Mouse (Mus musculus) macrophage (primary cell): Measurements from ENCODE around the gene Nrxn2. TPM values are rescaled to one million over a fixed set of nuclear protein-coding genes. Genes with fewer than 3 reads are reported as not detected.

Source experiments
- H3K27ac ChIP-seq: fragments of 350-480 bp; formaldehyde crosslinking; 2 replicates; pipeline ENCODE4 v1.9.0; 2021
- H3K36me3 ChIP-seq: fragments of 350-480 bp; formaldehyde crosslinking; 2 replicates; pipeline ENCODE4 v1.9.0; 2021; ENCODE audit errors: inconsistent target
- H3K4me3 ChIP-seq: fragments of 350-480 bp; formaldehyde crosslinking; 2 replicates; pipeline ENCODE4 v1.9.0; 2021; ENCODE audit errors: inconsistent target
- H3K79me2 ChIP-seq: fragments of 350-480 bp; formaldehyde crosslinking; 2 replicates; pipeline ENCODE4 v1.9.0; 2021; ENCODE audit errors: inconsistent target
- WGBS: methylation state at CpG from one replicate; pipeline ENCODE4 v1.1.7; 2026; ENCODE audit warnings: inconsistent platforms; ENCODE audit not compliant: missing documents; 5-methylcytosine and 5-hydroxymethylcytosine counted together
- polyA plus RNA-seq: library from polyadenylated mRNA; stranded (reverse); fragments of 250-400 nt; gene quantifications from 3 replicates; pipeline ENCODE4 v1.2.4, GENCODE M21; 2018; ENCODE audit warnings: inconsistent platforms

Gene Nrxn2
- polyA plus RNA-seq, 1 experiment from 2014 or later: not detected

GRCm38 (mm10) chr19:6531011-6531631 is 112.6 kb downstream of the Nrxn2 start:
- H3K36me3 ChIP-seq: no peaks in the 10 kb centered on the region
- H3K4me3 ChIP-seq: no peak overlapping the region
- no peak overlapping the region for H3K27ac ChIP-seq
- 3% methylated on average over 56 of the region's 56 CpGs for WGBS
- H3K79me2 ChIP-seq: no peaks in the 10 kb centered on the region

GRCm38 (mm10) chr19:6531832-6532471 is 113.4 kb downstream of the Nrxn2 start:
- H3K27ac ChIP-seq: no peak overlapping the region
- H3K79me2 ChIP-seq: no peaks in the 10 kb centered on the region
- H3K36me3 ChIP-seq: no peaks in the 10 kb centered on the region
- 3% methylated on average over 31 of the region's 36 CpGs for WGBS
- H3K4me3 ChIP-seq: no peak overlapping the region

DNA sequence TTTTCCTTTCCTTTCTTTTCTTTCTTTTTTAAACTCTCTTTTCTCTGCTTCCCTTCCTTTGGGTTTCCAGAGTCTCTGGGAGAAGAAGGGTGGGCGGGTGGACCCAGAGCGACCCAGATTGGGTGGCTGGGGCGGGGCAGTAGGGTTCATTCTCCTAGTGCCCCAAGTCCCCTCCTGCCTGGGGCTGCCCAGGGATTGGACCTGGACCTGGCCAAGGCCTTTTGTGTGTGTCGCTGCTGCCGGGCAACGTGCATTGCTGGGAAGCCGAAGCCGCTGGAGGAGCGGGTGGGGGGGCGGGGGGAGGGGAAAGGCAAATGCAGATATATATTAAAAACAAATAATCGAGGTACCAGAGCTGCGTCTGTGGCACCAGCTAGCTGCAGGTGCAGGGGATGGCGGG is 114.1 kb downstream of the Nrxn2 start:
- H3K4me3 ChIP-seq: no peak overlapping the region
- no peak overlapping the region for H3K27ac ChIP-seq
- no peaks in the 10 kb centered on the region for H3K36me3 ChIP-seq
- WGBS: 35% methylated on average over 12 of the region's 13 CpGs
- no peaks in the 10 kb centered on the region for H3K79me2 ChIP-seq

- Histone ChIP-seq H3K79me2 (no peaks in the 10 kb centered on the region), H3K36me3 (no peaks in the 10 kb centered on the region), H3K4me3 (no peak overlapping the region), H3K27ac (no peak overlapping the region)
- WGBS: 98% methylated on average over 11 of the region's 11 CpGs
Measured at GRCm38 (mm10) chr19:6533290-6534117, 115.0 kb downstream of the Nrxn2 start.

DNA sequence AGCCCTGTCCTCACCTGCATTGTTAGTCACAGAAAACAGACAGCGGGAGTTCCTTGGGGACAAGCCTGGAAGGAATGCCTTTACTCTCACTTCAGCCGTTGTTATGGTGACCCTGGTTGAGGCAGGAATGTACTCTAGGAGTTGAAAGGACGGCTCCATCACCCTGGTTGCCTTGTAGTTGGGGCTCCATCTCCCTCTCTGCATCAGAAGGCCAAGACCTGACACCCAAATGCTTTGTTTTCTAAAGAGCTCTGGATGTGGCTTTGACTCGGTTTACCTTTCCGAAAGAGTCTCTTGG is 115.5 kb downstream of the Nrxn2 start:
- 92% methylated on average over 5 of the region's 5 CpGs for WGBS
- Histone ChIP-seq H3K36me3 (no peaks in the 10 kb centered on the region), H3K4me3 (no peak overlapping the region), H3K27ac (no peak overlapping the region), H3K79me2 (no peaks in the 10 kb centered on the region)

DNA sequence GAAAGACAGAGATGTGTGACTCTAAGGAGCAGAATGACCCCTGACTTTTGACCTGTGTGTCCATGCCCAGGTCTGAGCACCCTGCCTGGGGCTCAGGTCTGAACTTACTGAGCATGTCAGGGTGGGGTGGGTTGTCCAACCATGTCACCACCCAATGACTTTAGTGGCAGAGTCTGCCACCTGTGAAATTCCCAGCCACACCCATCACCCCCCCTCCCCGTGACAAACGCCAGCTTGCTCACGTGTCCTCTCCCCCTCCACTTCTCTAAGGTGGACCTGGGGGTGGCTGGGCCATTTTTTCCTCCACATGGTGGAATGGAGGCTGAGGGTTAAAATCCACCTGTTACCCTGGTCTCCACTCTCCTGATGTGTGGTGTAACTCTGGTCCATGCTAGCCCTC is 117.7 kb downstream of the Nrxn2 start:
- Histone ChIP-seq H3K27ac (no peak overlapping the region), H3K36me3 (no peaks in the 10 kb centered on the region), H3K79me2 (no peaks in the 10 kb centered on the region), H3K4me3 (no peak overlapping the region)
- WGBS: 91% methylated on average over 3 of the region's 3 CpGs

- 83% methylated on average over 6 of the region's 6 CpGs for WGBS
- H3K4me3 ChIP-seq: no peak overlapping the region
- H3K36me3 ChIP-seq: no peaks in the 10 kb centered on the region
- H3K27ac ChIP-seq: no peak overlapping the region
- no peaks in the 10 kb centered on the region for H3K79me2 ChIP-seq
Measured at GRCm38 (mm10) chr19:6536696-6537095, 118.2 kb downstream of the Nrxn2 start.

- 83% methylated on average over 8 of the region's 8 CpGs for WGBS
Measured at GRCm38 (mm10) chr19:6537526-6537925, 119.0 kb downstream of the Nrxn2 start.

DNA sequence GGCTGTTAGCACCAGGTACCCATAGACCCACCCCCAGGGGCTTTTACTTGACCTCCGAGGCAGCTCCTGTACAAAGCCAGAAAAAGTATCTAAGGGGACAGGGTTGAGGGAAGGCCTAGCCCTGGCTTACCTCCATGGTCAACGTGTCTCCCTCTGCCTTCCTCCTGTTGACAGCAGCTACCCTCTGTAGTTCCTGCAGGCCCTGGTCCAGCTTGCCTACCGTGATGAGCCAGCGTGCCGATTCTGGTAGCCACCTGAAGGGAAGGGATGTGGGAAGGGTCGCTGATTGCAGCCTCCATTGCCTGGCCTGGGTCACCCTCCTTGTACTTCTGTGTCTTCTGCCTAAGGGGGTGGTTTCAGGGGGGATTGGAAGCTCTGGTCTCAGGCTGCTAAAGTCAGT is 120.0 kb downstream of the Nrxn2 start:
- WGBS: 93% methylated on average over 6 of the region's 6 CpGs
- no peaks in the 10 kb centered on the region for H3K36me3 ChIP-seq
- no peak overlapping the region for H3K4me3 ChIP-seq
- no peaks in the 10 kb centered on the region for H3K79me2 ChIP-seq
- no peak overlapping the region for H3K27ac ChIP-seq

More at GRCm38 (mm10) chr19:6537526-6537925, 119.0 kb downstream of the Nrxn2 start:
- Histone ChIP-seq H3K4me3 (no peak overlapping the region), H3K27ac (no peak overlapping the region), H3K36me3 (no peaks in the 10 kb centered on the region), H3K79me2 (no peaks in the 10 kb centered on the region)

- H3K4me3 ChIP-seq: no peak overlapping the region
- no peak overlapping the region for H3K27ac ChIP-seq
- H3K79me2 ChIP-seq: no peaks in the 10 kb centered on the region
- 96% methylated on average over 4 of the region's 4 CpGs for WGBS
- H3K36me3 ChIP-seq: no peaks in the 10 kb centered on the region
Measured at GRCm38 (mm10) chr19:6539592-6539991, 121.1 kb downstream of the Nrxn2 start.

DNA sequence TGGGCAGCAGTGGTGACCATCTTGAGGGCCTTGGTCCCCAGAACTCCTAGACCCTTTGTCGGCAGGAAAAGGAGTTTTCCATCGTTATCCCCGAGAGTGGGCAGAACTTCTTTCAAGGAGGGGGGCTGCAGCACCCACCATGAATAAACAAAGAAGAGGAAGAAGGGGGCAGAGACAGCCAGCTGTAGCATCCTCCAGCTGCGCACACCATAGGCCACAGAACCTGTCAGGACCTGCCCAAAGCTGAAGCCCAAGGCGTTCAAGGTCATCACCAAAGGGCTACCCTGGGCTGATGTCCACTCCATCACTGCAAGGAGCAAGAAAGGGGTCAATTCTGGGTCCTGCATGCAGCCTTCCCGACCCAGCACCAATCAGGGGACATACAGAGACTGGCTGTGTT is 121.7 kb downstream of the Nrxn2 start:
- H3K36me3 ChIP-seq: no peaks in the 10 kb centered on the region
- 89% methylated on average over 6 of the region's 6 CpGs for WGBS
- no peaks in the 10 kb centered on the region for H3K79me2 ChIP-seq
- H3K27ac ChIP-seq: no peak overlapping the region
- no peak overlapping the region for H3K4me3 ChIP-seq

- Histone ChIP-seq H3K4me3 (no peak overlapping the region), H3K79me2 (no peaks in the 10 kb centered on the region), H3K36me3 (no peaks in the 10 kb centered on the region), H3K27ac (no peak overlapping the region)
- 86% methylated on average over 7 of the region's 7 CpGs for WGBS
Measured at GRCm38 (mm10) chr19:6541521-6541920, 123.0 kb downstream of the Nrxn2 start.

DNA sequence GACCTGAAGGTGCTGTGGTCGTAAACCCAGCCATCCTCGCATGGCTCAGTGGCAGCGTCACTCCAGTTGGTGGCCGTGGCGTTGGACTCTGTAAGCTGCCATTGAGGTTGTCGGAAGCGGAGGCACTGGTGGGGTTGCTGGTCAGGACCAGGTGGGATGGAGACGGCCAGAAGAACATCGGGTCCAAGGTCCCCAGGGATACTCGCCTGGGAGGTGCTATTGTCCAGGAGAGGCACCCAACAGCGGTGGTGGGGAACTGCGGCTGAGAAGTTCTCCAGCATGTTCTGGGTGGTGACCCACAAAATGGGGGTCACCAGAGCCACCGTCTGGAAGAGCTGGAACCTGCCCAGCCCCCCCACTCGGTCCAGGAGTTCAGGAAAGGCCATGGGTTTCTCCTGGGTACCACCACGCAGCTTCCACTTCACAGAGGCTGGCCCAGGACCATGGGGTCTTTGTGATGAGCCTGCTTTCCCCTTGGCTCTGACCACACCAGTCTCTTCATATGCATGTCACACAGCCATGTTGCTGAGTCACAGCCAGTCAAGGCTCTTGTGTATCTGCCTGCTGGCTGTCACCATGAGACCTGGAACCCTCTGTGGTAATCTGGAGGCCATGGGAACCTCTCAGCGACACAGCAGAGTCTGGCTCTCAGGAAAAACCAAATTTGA is 124.0 kb downstream of the Nrxn2 start, which contains the start of gene Slc22a12:
Gene Slc22a12, minus strand, starts transcription at position 666 of the 668 bp plus-strand sequence.
- Histone ChIP-seq H3K36me3 (no peaks in the 10 kb centered on the region), H3K4me3 (no peak within 1 kb of the TSS), H3K79me2 (no peaks in the 10 kb centered on the region), H3K27ac (no peak within 1 kb of the TSS)
- WGBS: 93% methylated on average over 16 of the region's 16 CpGs

DNA sequence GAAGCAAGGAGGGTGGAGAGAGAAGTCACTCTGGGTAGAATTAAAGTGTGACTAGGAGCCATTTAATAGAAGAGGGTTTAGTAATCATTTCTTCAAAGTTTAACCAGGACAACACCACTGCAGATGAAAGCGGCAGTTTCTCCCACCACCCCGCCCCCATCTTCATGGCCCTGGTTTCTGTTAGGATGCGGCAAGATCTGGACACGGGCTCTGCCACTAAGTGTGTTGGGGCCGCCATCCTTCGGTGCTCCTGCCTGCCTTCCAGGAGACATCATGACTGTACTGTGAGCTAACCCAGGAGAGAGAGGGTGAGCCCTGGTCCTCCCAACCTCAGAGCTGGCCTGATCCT is 124.5 kb downstream of the Nrxn2 start:
- H3K27ac ChIP-seq: no peak overlapping the region
- 100% methylated on average over 6 of the region's 6 CpGs for WGBS
- no peaks in the 10 kb centered on the region for H3K79me2 ChIP-seq
- no peak overlapping the region for H3K4me3 ChIP-seq
- no peaks in the 10 kb centered on the region for H3K36me3 ChIP-seq

GRCm38 (mm10) chr19:6543518-6543917 is 125.0 kb downstream of the Nrxn2 start:
- H3K27ac ChIP-seq: no peak overlapping the region
- no peaks in the 10 kb centered on the region for H3K36me3 ChIP-seq
- H3K4me3 ChIP-seq: no peak overlapping the region
- 29% methylated on average over 7 of the region's 7 CpGs for WGBS
- H3K79me2 ChIP-seq: no peaks in the 10 kb centered on the region
